13 mouse cellular contexts compared by ENCODE assay signal in genomic region chr11:51442006-51442405, GRCm38 (mm10).
"Had no signal": no experiment of that assay in that cellular context is flagged by ENCODE, and none has a peak within 500 bp of the region (broad histone marks: within the 10 kb centered on the region; RNA-seq: fewer than 3 reads in every experiment).

No protein-coding gene starts in this region.

- H3K4me2 ChIP-seq: hindbrain, embryonic 15.5 days; limb, embryonic 15.5 days; neural tube, embryonic 12.5 days had no signal

- H3K27ac ChIP-seq: hindbrain, embryonic 15.5 days; limb, embryonic 15.5 days; midbrain, embryonic 10.5 days; neural tube, embryonic 12.5 days; stomach, postnatal 0 days had no signal

- H3K9ac ChIP-seq: hindbrain, embryonic 15.5 days; limb, embryonic 15.5 days; neural tube, embryonic 12.5 days had no signal

- H3K27me3 ChIP-seq: hindbrain, embryonic 15.5 days; limb, embryonic 15.5 days; neural tube, embryonic 12.5 days had no signal

- H3K4me1 ChIP-seq: hindbrain, embryonic 15.5 days; neural tube, embryonic 12.5 days had no signal

- H3K36me3 ChIP-seq: hindbrain, embryonic 15.5 days; limb, embryonic 15.5 days; midbrain, embryonic 10.5 days; neural tube, embryonic 12.5 days had no signal

- H3K4me3 ChIP-seq: hindbrain, embryonic 15.5 days; limb, embryonic 15.5 days; midbrain, embryonic 10.5 days; myocyte; neural tube, embryonic 12.5 days had no signal

- H3K9me3 ChIP-seq: hindbrain, embryonic 15.5 days had no signal

- DNase-seq: layer of hippocampus, postnatal 36 days; lung, adult 18-20 months; lung, postnatal 36 days; midbrain, embryonic 14.5 days; thymus, postnatal 4 days had no signal

- ATAC-seq: intestine, embryonic 16.5 days; lung, postnatal 0 days had no signal
